In the genomic region with DNA sequence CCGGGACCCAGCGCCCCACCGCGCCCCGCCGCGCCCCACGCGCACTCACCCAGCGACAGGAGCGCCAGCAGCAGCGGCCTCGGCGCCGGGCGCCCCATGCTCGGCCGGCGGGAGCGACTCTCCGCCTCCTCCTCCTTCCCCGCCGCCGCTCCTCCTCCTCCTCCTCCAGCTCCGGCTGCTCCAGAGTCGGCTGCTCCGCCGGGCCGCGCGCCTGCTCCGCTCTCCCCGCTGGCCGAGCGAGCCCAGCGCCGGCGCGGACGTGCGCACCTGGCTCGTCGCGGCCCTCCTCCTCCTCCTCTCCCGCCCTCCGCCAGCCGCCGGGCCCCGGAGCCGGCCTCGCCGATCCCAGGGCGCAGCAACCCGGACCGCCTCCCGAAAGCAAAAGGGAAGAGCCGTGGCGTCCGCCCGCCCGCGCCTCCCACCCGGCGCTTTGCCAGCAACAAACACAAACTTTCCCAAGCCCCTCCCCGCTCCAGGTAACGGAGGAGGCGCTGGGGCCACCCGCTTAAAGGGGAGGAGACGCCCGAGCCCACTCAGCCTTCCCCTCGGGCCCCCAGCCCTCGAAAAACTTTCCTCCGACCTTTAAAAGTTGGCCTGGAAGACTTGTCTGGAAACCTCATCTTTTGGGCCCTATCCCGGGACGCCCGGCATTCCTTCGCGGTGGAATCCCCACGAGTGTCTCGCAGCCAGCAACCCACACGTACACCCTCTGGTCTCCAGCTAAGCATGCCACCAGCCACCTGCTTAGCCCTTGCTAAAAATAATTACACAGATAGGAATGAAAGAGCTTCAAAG, we compare ENCODE assay signal across 8 mouse cellular contexts. TPM values are rescaled to one million over a fixed set of nuclear protein-coding genes. Genes with fewer than 3 reads are reported as not detected.
DNase-seq lines count a peak whose midpoint lies in the region; ATAC-seq lines count a peak whose summit lies in the region.

Gene Ptgfrn, minus strand, starts transcription at position 236 of the 795 bp plus-strand sequence.

- peak within 1 kb of the TSS; percentile 83 for H3K27ac ChIP-seq in forebrain, embryonic 15.5 days (replicated peaks)

- H3K4me1 ChIP-seq in forebrain, embryonic 15.5 days = peaks cover 61% of the 10 kb centered on the region

- under 1% methylated on average over 66 of the region's 81 CpGs for WGBS in forebrain, embryonic 15.5 days

- H3K9me3 ChIP-seq in forebrain, embryonic 15.5 days = no peaks in the 10 kb centered on the region

- no peaks in the 10 kb centered on the region for H3K36me3 ChIP-seq in forebrain, embryonic 15.5 days

- peak; percentile 72 for ATAC-seq in forebrain, embryonic 15.5 days (replicated peaks)

- peak within 1 kb of the TSS; percentile 87 for H3K4me3 ChIP-seq in forebrain, embryonic 15.5 days

- no peaks in the 10 kb centered on the region for H3K27me3 ChIP-seq in forebrain, embryonic 15.5 days

- peak within 1 kb of the TSS; percentile 90 for H3K9ac ChIP-seq in forebrain, embryonic 15.5 days (replicated peaks)

- peak; percentile 52 for DNase-seq in MN1 (ENCODE audit: low spot score)
- peak; percentile 26 to 39 for DNase-seq in adrenal gland, postnatal 4 days (ENCODE audit: low spot score in 2 of 2)
- peak; percentile 84 for DNase-seq in heart, postnatal 4 days
- peak; percentile 46 to 67 for DNase-seq in layer of hippocampus, postnatal 10 days (ENCODE audit: low spot score in 2 of 2)
- DNase-seq in lung, postnatal 10 days = peak; percentile 88
- DNase-seq in retina, postnatal 1 day = peak; percentile 76
- peak; percentile 85 for DNase-seq in yolk sac, embryonic 10.5 days (ENCODE audit: low spot score)

- peak within 1 kb of the TSS; percentile 95 for H3K4me2 ChIP-seq in forebrain, embryonic 15.5 days (replicated peaks)

RNA-seq across cellular contexts. Expression of gene Ptgfrn, which starts in this region (rescaled TPM):
- total RNA-seq in adrenal gland, postnatal 4 days (2021) = 10 to 100 TPM; 49.4 to 49.5 TPM
- 3.4 and 3.8 TPM in 2 replicates for polyA plus RNA-seq in forebrain, embryonic 15.5 days (2015; fragmentation: Nextera tagmentation; extraction: Ambion mirVana)
- total RNA-seq in heart, postnatal 4 days (2021) = 10 to 100 TPM; 87.6 to 89.2 TPM
- 10 to 100 TPM; 30.4 to 30.8 TPM for total RNA-seq in layer of hippocampus, postnatal 10 days (2021)

Comparison
In these comparisons a context has a peak if more than half of its experiments do, and no peak if none do; other contexts are left out.
1. Peak in every context shown above with its lines: DNase-seq, ATAC-seq, H3K4me3 ChIP-seq and H3K27ac ChIP-seq.
2. DNase-seq: peak in every context shown above with its lines; median percentile 88 in lung, postnatal 10 days; 85 in yolk sac, embryonic 10.5 days; 84 in heart, postnatal 4 days; 76 in retina, postnatal 1 day; 56 in layer of hippocampus, postnatal 10 days; 52 in MN1; 32 in adrenal gland, postnatal 4 days.